12 mouse cellular contexts compared by ENCODE assay signal in genomic region chr17:26380280-26380985, GRCm38 (mm10). TPM values are rescaled to one million over a fixed set of nuclear protein-coding genes. Genes with fewer than 3 reads are reported as not detected.
DNase-seq lines count a peak whose midpoint lies in the region; ATAC-seq and TF ChIP-seq lines count a peak whose summit lies in the region.
"Had no signal": no experiment of that assay in that cellular context is flagged by ENCODE, and none has a peak within 500 bp of the region (broad histone marks: within the 10 kb centered on the region; RNA-seq: fewer than 3 reads in every experiment).

No protein-coding gene starts in this region.

- H3K4me2 ChIP-seq in kidney, embryonic 14.5 days (replicated peaks; ENCODE audit: low read depth, low read length), result peak overlapping the region; percentile 32
- H3K4me2 ChIP-seq in embryonic facial prominence, embryonic 13.5 days, result peak overlapping the region; percentile 42
- peak overlapping the region; percentile 46 for H3K4me2 ChIP-seq in forebrain, postnatal 0 days (ENCODE audit: low read depth)
- peak overlapping the region; percentile 31; the same call in 1 of the 2 replicates for H3K4me2 ChIP-seq in midbrain, embryonic 13.5 days (replicated peaks)
- H3K4me2 ChIP-seq: liver, embryonic 11.5 days had no signal

- TF ChIP-seq CTCF in forebrain, postnatal 0 days (IDR thresholded peaks at IDR 0.05; ENCODE audit: low read depth), result no peak

- H3K9me3 ChIP-seq in kidney, embryonic 14.5 days (ENCODE audit: control insufficient read depth, low read length), result no peaks in the 10 kb centered on the region
- H3K9me3 ChIP-seq in embryonic facial prominence, embryonic 13.5 days, result no peaks in the 10 kb centered on the region
- H3K9me3 ChIP-seq in forebrain, postnatal 0 days (ENCODE audit: low read length), result no peaks in the 10 kb centered on the region
- H3K9me3 ChIP-seq in midbrain, embryonic 13.5 days, result no peaks in the 10 kb centered on the region

- H3K9ac ChIP-seq in kidney, embryonic 14.5 days (ENCODE audit: low read depth, low read length), result no peak overlapping the region
- no peak overlapping the region for H3K9ac ChIP-seq in embryonic facial prominence, embryonic 13.5 days
- peak overlapping the region; percentile 11; the same call in 1 of the 2 replicates for H3K9ac ChIP-seq in forebrain, postnatal 0 days
- H3K9ac ChIP-seq in midbrain, embryonic 13.5 days (replicated peaks), result no peak overlapping the region

- ATAC-seq in kidney, embryonic 14.5 days (ENCODE audit: low FRiP score, low TSS enrichment), result peak; percentile 38
- ATAC-seq in embryonic facial prominence, embryonic 13.5 days (ENCODE audit: insufficient number of reproducible peaks, insufficient read depth, low FRiP score, low TSS enrichment, low read depth), result 0 out of 2 replicates have a peak, but pooled peaks have one; percentile 2
- ATAC-seq in forebrain, postnatal 0 days, result peak; percentile 58
- peak; percentile 73 for ATAC-seq in midbrain, embryonic 13.5 days

- H3K27ac ChIP-seq in kidney, embryonic 14.5 days (ENCODE audit: low read depth, low read length), result peak overlapping the region; percentile 32
- peak overlapping the region; percentile 70 for H3K27ac ChIP-seq in embryonic facial prominence, embryonic 13.5 days
- H3K27ac ChIP-seq in forebrain, postnatal 0 days (ENCODE audit: low read depth, low read length), result peak overlapping the region; percentile 96
- peak overlapping the region; percentile 61 for H3K27ac ChIP-seq in midbrain, embryonic 13.5 days

- H3K27me3 ChIP-seq in kidney, embryonic 14.5 days (ENCODE audit: control insufficient read depth, insufficient read depth, low read length), result no peaks in the 10 kb centered on the region
- no peaks in the 10 kb centered on the region for H3K27me3 ChIP-seq in embryonic facial prominence, embryonic 13.5 days
- no peaks in the 10 kb centered on the region for H3K27me3 ChIP-seq in forebrain, postnatal 0 days (ENCODE audit: insufficient read depth, low read length)
- no peaks in the 10 kb centered on the region for H3K27me3 ChIP-seq in midbrain, embryonic 13.5 days

- DNase-seq in kidney, postnatal 25 days, result no peak
- no peak for DNase-seq in forebrain, postnatal 0 days
- DNase-seq in ovary, postnatal 10 days (ENCODE audit: low spot score), result no peak
- no peak for DNase-seq in urinary bladder, postnatal 4 days (ENCODE audit: low spot score in 2 of 2)
- DNase-seq in cerebellum, adult 18-20 months, result no peak
- DNase-seq: adrenal gland, adult 2 months; gastrocnemius, postnatal 14 days had no signal

- 35% methylated on average over 8 of the region's 8 CpGs for WGBS in kidney, embryonic 14.5 days
- WGBS in embryonic facial prominence, embryonic 13.5 days, result 27% methylated on average over 8 of the region's 8 CpGs
- 46% methylated on average over 5 of the region's 8 CpGs for WGBS in forebrain, postnatal 0 days
- WGBS in midbrain, embryonic 13.5 days, result 50% methylated on average over 7 of the region's 8 CpGs

- H3K36me3 ChIP-seq in kidney, embryonic 14.5 days (ENCODE audit: control insufficient read depth, insufficient read depth, low read length), result no peaks in the 10 kb centered on the region
- no peaks in the 10 kb centered on the region for H3K36me3 ChIP-seq in embryonic facial prominence, embryonic 13.5 days
- no peaks in the 10 kb centered on the region for H3K36me3 ChIP-seq in forebrain, postnatal 0 days (ENCODE audit: insufficient read depth)
- no peaks in the 10 kb centered on the region for H3K36me3 ChIP-seq in midbrain, embryonic 13.5 days

- H3K4me3 ChIP-seq in kidney, embryonic 14.5 days (ENCODE audit: low read length), result no peak overlapping the region
- no peak overlapping the region for H3K4me3 ChIP-seq in embryonic facial prominence, embryonic 13.5 days
- no peak overlapping the region for H3K4me3 ChIP-seq in forebrain, postnatal 0 days (ENCODE audit: low read depth, low read length)
- H3K4me3 ChIP-seq in midbrain, embryonic 13.5 days (replicated peaks), result no peak overlapping the region

- peaks cover 21% of the 10 kb centered on the region for H3K4me1 ChIP-seq in kidney, embryonic 14.5 days (ENCODE audit: control insufficient read depth, insufficient read depth, low read length)
- H3K4me1 ChIP-seq in embryonic facial prominence, embryonic 13.5 days, result peaks cover 19% of the 10 kb centered on the region
- peaks cover 20% of the 10 kb centered on the region for H3K4me1 ChIP-seq in forebrain, postnatal 0 days (ENCODE audit: insufficient read depth)
- H3K4me1 ChIP-seq in midbrain, embryonic 13.5 days (replicated peaks), result peaks cover 24% of the 10 kb centered on the region

RNA-seq across cellular contexts. Expression of gene Neurl1b, which starts 34.2 kb away (rescaled TPM):
- 1.6 and 2.9 TPM in 2 replicates for polyA plus RNA-seq in kidney, embryonic 14.5 days (2014; fragmentation: Nextera tagmentation; extraction: Ambion mirVana)
- 0.67 and 0.89 TPM in 2 replicates for polyA plus RNA-seq in embryonic facial prominence, embryonic 13.5 days (2015; fragmentation: Nextera tagmentation; extraction: Ambion mirVana)
- 59.1 and 74.1 TPM in 2 replicates for total RNA-seq in forebrain, postnatal 0 days (2014; rRNA removed)
- 2.2 and 3.9 TPM in 2 replicates for polyA plus RNA-seq in forebrain, postnatal 0 days (2015; fragmentation: Nextera tagmentation; extraction: Ambion mirVana)
- polyA plus RNA-seq in midbrain, embryonic 13.5 days (2015; fragmentation: Nextera tagmentation; extraction: Ambion mirVana), result 0.75 and 0.82 TPM in 2 replicates
- total RNA-seq: monocyte, adult 5-6 weeks had no signal

Comparison
In these comparisons a context has a peak if more than half of its experiments do, and no peak if none do; other contexts are left out.
1. ATAC-seq: peak in every context shown above with its lines; median percentile 73 in midbrain, embryonic 13.5 days; 58 in forebrain, postnatal 0 days; 38 in kidney, embryonic 14.5 days; 2 in embryonic facial prominence, embryonic 13.5 days.
2. H3K27ac ChIP-seq: peak in every context shown above with its lines; median percentile 96 in forebrain, postnatal 0 days; 70 in embryonic facial prominence, embryonic 13.5 days; 61 in midbrain, embryonic 13.5 days; 32 in kidney, embryonic 14.5 days.